Mouse (Mus musculus) embryonic facial prominence, embryonic 14.5 days (tissue): ENCODE measurements around the gene Efhd2. TPM values are rescaled to one million over a fixed set of nuclear protein-coding genes. Genes with fewer than 3 reads are reported as not detected.

Experiments
- ATAC-seq: fragments of 200-750 bp; cut with Nextera tagmentation; 2 replicates; pipeline ENCODE4 v1.8.0; 2017; ENCODE audit warnings: low read depth, moderate number of reproducible peaks, moderate TSS enrichment
- DNase-seq: peaks from one replicate; pipeline ENCODE4 v3.0.0-alpha.2; 2015; ENCODE audit warnings: low spot score
- H3K27ac ChIP-seq: fragments of 300-500 bp; sonication (generic); replicated peaks from 2 replicates; pipeline ENCODE4 v1.5.1; 2014; ENCODE audit warnings: low read depth, mild to moderate bottlenecking, low read length, moderate library complexity
- H3K27me3 ChIP-seq: fragments of 300-500 bp; sonication (generic); replicated peaks from 2 replicates; pipeline ENCODE4 v1.6.1; 2014; ENCODE audit warnings: low read length; ENCODE audit not compliant: control insufficient read depth, insufficient read depth
- H3K36me3 ChIP-seq: fragments of 300-500 bp; sonication (generic); 2 replicates; pipeline ENCODE4 v1.6.1; 2014; ENCODE audit warnings: low read length, mixed read lengths; ENCODE audit not compliant: control insufficient read depth, insufficient read depth
- H3K4me1 ChIP-seq: fragments of 300-500 bp; sonication (generic); 2 replicates; pipeline ENCODE4 v1.6.1; 2014; ENCODE audit warnings: antibody characterized with exemption, low read length; ENCODE audit not compliant: control insufficient read depth, insufficient read depth
- H3K4me2 ChIP-seq: fragments of 300-500 bp; sonication (generic); 2 replicates; pipeline ENCODE4 v1.6.1; 2014; ENCODE audit warnings: low read depth, mild to moderate bottlenecking, low read length, moderate library complexity, mixed read lengths
- H3K4me3 ChIP-seq: fragments of 300-500 bp; sonication (generic); 2 replicates; pipeline ENCODE4 v1.5.1; 2014; ENCODE audit warnings: low read depth, mild to moderate bottlenecking, low read length
- H3K9ac ChIP-seq: fragments of 300-500 bp; sonication (generic); 2 replicates; pipeline ENCODE4 v1.6.1; 2014; ENCODE audit warnings: low read depth, mild to moderate bottlenecking, low read length, moderate library complexity, mixed read lengths
- H3K9me3 ChIP-seq: fragments of 300-500 bp; sonication (generic); 2 replicates; pipeline ENCODE4 v1.6.1; 2016; ENCODE audit warnings: low read length; ENCODE audit not compliant: control insufficient read depth
- WGBS: fragments of 180-500 bp; shearing (Covaris S2); extraction: QIAGEN DNeasy Blood & Tissue Kit; methylation state at CpG from one replicate; pipeline ENCODE4 v1.1.7; 2014; 5-methylcytosine and 5-hydroxymethylcytosine counted together
- polyA plus RNA-seq: library from polyadenylated mRNA; unstranded; fragments of >200 nt; fragmentation: Nextera tagmentation; extraction: Ambion mirVana; gene quantifications from 2 replicates; pipeline ENCODE4 v1.2.1, GENCODE M21; 2014

Gene Efhd2
- polyA plus RNA-seq, 1 experiment from 2014 or later = 61.6 TPM

- H3K4me1 ChIP-seq = no peaks in the 10 kb centered on the region
- H3K27me3 ChIP-seq = no peaks in the 10 kb centered on the region
- H3K9ac ChIP-seq = no peak overlapping the region
- DNase-seq (no peak), ATAC-seq (no peak)
- H3K36me3 ChIP-seq = peaks cover 20% of the 10 kb centered on the region
- WGBS = 59% methylated on average over 10 of the region's 10 CpGs
- H3K4me2 ChIP-seq = no peak overlapping the region
- H3K4me3 ChIP-seq = no peak overlapping the region
- H3K27ac ChIP-seq = no peak overlapping the region
- H3K9me3 ChIP-seq = no peaks in the 10 kb centered on the region
Measured at GRCm38 (mm10) chr4:141817706-141818105, 57.0 kb downstream of the Efhd2 start.

GRCm38 (mm10) chr4:141816776-141817655 is 57.7 kb downstream of the Efhd2 start:
- no peak overlapping the region for H3K4me2 ChIP-seq
- H3K9me3 ChIP-seq = no peaks in the 10 kb centered on the region
- no peaks in the 10 kb centered on the region for H3K27me3 ChIP-seq
- ATAC-seq (no peak), DNase-seq (no peak)
- no peak overlapping the region for H3K27ac ChIP-seq
- WGBS = 58% methylated on average over 14 of the region's 14 CpGs
- H3K4me1 ChIP-seq = no peaks in the 10 kb centered on the region
- H3K36me3 ChIP-seq = peaks cover 27% of the 10 kb centered on the region
- H3K4me3 ChIP-seq = no peak overlapping the region
- no peak overlapping the region for H3K9ac ChIP-seq

GRCm38 (mm10) chr4:141816267-141816666 is 58.5 kb downstream of the Efhd2 start:
- no peaks in the 10 kb centered on the region for H3K4me1 ChIP-seq
- H3K9ac ChIP-seq = no peak overlapping the region
- no peak overlapping the region for H3K4me3 ChIP-seq
- peaks cover 35% of the 10 kb centered on the region for H3K36me3 ChIP-seq
- 79% methylated on average over 7 of the region's 7 CpGs for WGBS
- no peak overlapping the region for H3K27ac ChIP-seq
- DNase-seq (peak; percentile 30), ATAC-seq (peak; percentile 64; the same call in 1 of the 2 replicates)
- no peaks in the 10 kb centered on the region for H3K27me3 ChIP-seq
- no peak overlapping the region for H3K4me2 ChIP-seq
- H3K9me3 ChIP-seq = no peaks in the 10 kb centered on the region

GRCm38 (mm10) chr4:141811375-141811774 is 63.3 kb downstream of the Efhd2 start:
- 97% methylated on average over 7 of the region's 7 CpGs for WGBS

GRCm38 (mm10) chr4:141810975-141811374 is 63.7 kb downstream of the Efhd2 start:
- DNase-seq (no peak), ATAC-seq (no peak)
- Histone ChIP-seq H3K4me1 (no peaks in the 10 kb centered on the region), H3K4me2 (no peak overlapping the region), H3K9ac (no peak overlapping the region), H3K36me3 (peaks cover 81% of the 10 kb centered on the region), H3K27me3 (no peaks in the 10 kb centered on the region), H3K4me3 (no peak overlapping the region), H3K27ac (no peak overlapping the region), H3K9me3 (no peaks in the 10 kb centered on the region)
- 92% methylated on average over 2 of the region's 2 CpGs for WGBS

More at GRCm38 (mm10) chr4:141811375-141811774, 63.3 kb downstream of the Efhd2 start:
- Histone ChIP-seq H3K4me1 (no peaks in the 10 kb centered on the region), H3K27me3 (no peaks in the 10 kb centered on the region), H3K4me3 (no peak overlapping the region), H3K9me3 (no peaks in the 10 kb centered on the region), H3K9ac (no peak overlapping the region), H3K27ac (no peak overlapping the region), H3K4me2 (no peak overlapping the region), H3K36me3 (peaks cover 79% of the 10 kb centered on the region)
- ATAC-seq (no peak), DNase-seq (no peak)

GRCm38 (mm10) chr4:141809850-141810464 is 64.8 kb downstream of the Efhd2 start:
- no peak overlapping the region for H3K4me2 ChIP-seq
- no peak overlapping the region for H3K9ac ChIP-seq
- DNase-seq = peak; percentile 71
- ATAC-seq = no peak
- H3K27ac ChIP-seq = no peak overlapping the region
- H3K27me3 ChIP-seq = no peaks in the 10 kb centered on the region
- peaks cover 85% of the 10 kb centered on the region for H3K36me3 ChIP-seq
- H3K4me3 ChIP-seq = no peak overlapping the region
- H3K9me3 ChIP-seq = no peaks in the 10 kb centered on the region
- no peaks in the 10 kb centered on the region for H3K4me1 ChIP-seq
- 81% methylated on average over 8 of the region's 8 CpGs for WGBS

Other genes with a start within 250 kb of the Efhd2 start
- gene Plekhm2, start 210.0 kb downstream of the Efhd2 start, polyA plus RNA-seq = 3.7 and 4.5 TPM in 2 replicates
- 1.9 and 2.7 TPM in 2 replicates for gene Rsc1a1, start 189.3 kb downstream of the Efhd2 start, polyA plus RNA-seq
- 18.8 and 19.4 TPM in 2 replicates for gene Ddi2, start 151.5 kb downstream of the Efhd2 start, polyA plus RNA-seq
- gene Agmat, start 128.2 kb downstream of the Efhd2 start, polyA plus RNA-seq = 0.13 and 0.29 TPM in 2 replicates
- gene Dnajc16, start 84.0 kb downstream of the Efhd2 start, polyA plus RNA-seq = 3.1 and 4.0 TPM in 2 replicates
- gene Casp9, start 81.3 kb downstream of the Efhd2 start, polyA plus RNA-seq = 10.3 and 14.2 TPM in 2 replicates
- not detected in 2 replicates for gene Cela2a, start 48.8 kb downstream of the Efhd2 start, polyA plus RNA-seq
- gene Ctrc, start 28.6 kb downstream of the Efhd2 start, polyA plus RNA-seq = not detected in 2 replicates
- 5.9 and 6.8 TPM in 2 replicates for gene Fhad1, start 140.2 kb upstream of the Efhd2 start, polyA plus RNA-seq
- 14.6 and 14.9 TPM in 2 replicates for gene Tmem51, start 209.4 kb upstream of the Efhd2 start, polyA plus RNA-seq